Mouse (Mus musculus): ENCODE measurements around the gene Rad9a. TPM values are rescaled to one million over a fixed set of nuclear protein-coding genes. Genes with fewer than 3 reads are reported as not detected.

Rad9a gene
- polyA plus RNA-seq, 1 experiment from 2014 or later = 29.8 TPM

DNA sequence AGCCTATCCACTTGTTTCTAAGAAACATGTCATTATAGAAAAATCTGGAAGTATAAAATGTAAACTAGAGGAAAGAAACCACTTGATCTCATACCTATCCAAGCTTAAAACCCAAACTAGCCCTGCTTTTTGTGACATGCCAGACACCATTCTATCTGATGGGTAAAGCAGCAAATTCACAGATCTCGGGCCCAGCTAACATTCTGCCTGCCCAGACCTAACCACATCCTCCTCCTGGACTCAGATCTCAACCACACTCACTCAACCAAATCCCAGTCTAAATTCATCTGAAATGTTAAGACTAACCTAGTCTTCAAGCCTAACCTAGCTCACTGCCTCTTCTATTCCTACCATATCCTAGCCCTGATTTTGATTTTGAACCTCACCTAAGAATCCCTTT, 17.3 kb upstream of the Rad9a start:
- peak; percentile 39 for DNase-seq (ENCODE audit: low spot score)

DNA sequence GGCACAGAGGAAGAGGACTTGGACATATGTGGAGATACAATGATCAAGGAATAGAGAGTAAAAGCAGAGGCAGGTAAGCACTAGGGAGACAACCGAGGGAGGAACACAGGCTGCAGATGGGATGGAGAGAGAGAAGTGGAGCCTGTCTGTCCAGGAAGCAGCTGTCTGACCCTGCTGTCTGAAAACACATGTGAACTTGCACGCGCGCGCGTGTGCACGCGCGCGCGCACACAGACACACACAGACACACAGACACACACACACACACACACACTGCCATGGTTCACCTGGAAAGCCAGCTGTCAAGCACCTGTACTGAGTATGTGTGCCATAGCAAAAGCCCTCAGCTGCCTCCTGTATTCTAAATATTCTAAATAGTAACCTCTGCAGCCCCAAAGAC, 16.8 kb upstream of the Rad9a start:
- peak; percentile 12 for DNase-seq (ENCODE audit: low spot score)

DNA sequence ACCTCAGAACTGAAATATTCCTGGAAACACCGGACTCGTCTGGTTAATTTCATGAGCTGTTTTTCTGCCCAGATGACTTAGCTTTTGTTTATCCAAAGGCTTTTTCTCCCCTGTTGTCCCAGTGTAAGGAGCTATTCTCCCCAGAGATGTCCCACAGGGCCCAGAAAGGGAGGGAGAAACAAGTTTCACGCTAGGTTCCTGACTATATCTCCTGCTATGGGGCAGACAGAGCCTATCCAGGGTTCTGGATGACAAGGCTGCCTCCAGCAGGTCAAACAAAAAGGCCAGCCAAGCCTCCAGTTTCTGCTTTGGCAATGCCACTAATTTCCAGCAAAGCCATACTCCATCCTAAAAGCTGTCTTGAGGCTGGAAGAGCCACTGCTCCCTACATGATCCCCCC, 16.4 kb upstream of the Rad9a start:
- DNase-seq (ENCODE audit: low spot score) = no peak

DNA sequence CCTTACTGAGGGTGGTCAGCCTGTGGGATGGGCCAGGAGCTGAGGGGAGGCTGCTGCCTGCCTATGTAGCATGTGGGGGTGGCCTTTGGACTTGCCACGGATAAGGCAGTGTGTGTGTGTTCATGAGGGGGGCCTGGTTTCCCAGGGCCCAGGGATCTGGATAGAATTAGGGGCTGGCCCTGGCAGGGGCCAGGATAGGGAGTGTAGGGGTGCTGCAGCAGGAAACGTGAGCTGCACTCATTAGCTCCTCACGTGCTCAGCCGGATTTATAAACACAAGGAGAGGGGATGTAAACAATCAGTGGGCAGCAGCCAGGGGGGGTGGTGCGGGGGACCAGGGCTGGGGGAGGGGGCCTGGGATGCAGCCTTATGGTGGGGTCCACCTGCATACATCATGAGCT, 15.7 kb upstream of the Rad9a start:
- DNase-seq (ENCODE audit: low spot score) = no peak

DNA sequence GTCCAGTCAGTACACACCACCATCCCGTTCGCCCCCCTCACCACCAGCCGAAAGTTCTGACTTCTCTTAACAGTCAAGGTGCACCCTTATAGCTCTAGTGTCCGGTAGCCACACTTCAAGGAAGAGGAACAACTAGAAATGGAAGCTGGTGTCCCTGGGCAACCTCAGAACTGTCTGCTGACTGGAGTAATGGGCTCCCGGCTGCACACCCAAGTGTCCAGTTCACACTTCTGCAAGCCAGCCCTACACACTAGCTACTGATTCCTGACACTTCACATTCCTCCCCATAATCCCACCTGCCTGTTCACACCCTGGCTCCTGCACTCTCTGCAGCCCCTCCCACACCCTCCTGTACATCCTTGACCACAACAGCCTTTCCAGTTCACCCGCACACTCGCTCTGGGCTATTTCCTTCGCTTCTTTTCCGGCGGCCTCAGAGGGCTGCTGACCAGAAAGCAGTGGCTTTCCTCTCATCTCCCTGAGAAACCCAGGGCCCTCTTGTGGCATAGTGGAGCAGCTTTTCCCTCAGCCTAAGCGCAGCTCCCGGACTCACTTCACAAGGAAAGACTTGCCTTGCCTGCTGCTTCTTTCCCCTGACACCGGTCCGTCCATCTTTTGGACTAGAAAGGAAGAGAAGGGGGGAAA, 14.7 kb upstream of the Rad9a start:
- DNase-seq (ENCODE audit: low spot score) = no peak

DNA sequence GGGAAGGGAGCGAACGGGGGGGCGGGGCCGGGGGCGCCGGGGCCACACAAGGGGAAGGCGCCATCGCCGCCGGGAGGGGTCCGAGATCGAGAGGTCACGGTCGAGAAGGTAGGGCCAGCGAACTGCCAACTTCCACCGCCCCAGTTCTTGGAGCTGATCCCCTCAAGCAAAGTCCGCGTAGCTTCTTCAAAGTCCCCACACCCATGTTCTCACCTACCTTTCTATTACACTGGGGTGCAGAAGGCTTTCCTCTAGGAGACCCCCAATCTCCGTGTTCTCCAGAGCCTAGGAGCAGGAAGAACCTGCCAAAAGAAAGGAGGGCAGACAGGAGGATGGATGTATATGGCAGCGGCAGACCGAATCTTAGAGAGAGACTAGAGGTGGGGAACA, 14.0 kb upstream of the Rad9a start:
- DNase-seq (ENCODE audit: low spot score) = no peak

DNA sequence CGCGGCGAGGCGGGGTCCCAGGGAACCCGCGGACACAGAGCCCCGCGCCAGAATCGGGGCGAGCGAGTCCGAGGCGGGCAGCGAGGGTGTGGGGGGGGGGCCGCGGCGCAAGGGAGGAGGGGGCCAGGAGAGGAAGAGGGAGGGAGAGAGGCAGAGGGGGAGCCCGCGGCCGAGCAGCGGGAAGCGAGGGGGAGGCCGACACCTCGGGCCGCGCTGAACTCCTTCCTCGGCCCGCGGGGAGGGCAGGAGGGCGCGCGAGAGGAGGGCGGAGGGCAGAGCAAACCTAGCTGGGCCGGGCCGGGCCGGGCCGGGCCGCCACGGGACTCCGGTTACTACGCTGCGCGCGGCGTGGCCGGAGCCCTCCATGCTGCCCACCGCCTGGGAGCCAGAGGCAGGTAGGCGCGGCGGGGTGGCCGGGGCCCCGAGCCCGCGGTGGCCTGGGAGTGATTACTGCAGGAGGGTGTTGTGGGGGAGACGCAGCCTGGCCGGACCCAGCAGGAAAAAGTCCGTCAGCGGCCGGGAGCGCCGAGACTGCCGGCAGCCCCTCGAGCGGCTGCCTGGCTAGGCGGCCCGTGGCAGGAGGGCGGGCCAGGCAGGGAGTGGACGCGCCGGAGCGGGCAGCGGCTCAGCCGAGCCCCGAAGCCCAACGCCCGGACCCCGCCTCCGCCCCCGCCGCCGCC, 13.4 kb upstream of the Rad9a start:
- peak; percentile 13 for DNase-seq (ENCODE audit: low spot score)

DNA sequence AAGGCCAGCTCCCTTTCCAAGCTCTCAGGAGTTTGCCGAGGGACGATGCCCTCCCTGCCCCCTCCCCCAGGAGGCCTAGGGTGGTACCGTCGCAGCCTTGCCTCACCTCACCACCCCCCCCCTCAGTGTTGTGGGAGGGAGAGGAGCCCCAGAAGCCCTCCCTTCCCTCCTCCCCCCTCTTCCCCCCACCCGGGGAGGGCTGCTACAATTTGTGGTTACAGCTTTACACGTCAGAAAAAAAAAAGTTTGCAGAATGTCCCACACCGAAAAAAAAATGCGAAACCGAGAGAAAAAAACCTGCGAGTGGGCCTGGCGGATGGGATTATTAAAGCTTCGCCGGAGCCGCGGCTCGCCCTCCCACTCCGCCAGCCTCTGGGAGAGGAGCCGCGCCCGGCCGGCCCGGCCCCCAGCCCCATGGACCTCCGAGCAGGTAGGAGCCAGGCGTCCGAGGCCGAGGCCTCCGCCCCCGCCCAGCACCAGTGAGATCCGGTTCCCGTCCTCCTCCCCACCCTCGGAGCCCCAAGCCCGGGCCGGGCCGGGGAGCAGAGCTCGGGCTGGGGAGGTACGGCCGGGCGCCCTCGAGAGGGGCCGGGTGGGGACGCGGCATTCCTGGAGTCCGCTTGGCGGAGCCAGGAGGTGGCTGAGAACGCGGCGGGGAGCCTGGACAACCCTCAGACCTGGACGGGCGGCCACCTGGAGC, 12.8 kb upstream of the Rad9a start, which contains the start of the genes Clcf1 and AC109138.7:
TSS of gene Clcf1 (plus strand) at position 168 of the 700 bp plus-strand sequence.
TSS of gene AC109138.7 (plus strand) at position 287 of the 700 bp plus-strand sequence.
- DNase-seq (ENCODE audit: low spot score) = peak; percentile 58

DNA sequence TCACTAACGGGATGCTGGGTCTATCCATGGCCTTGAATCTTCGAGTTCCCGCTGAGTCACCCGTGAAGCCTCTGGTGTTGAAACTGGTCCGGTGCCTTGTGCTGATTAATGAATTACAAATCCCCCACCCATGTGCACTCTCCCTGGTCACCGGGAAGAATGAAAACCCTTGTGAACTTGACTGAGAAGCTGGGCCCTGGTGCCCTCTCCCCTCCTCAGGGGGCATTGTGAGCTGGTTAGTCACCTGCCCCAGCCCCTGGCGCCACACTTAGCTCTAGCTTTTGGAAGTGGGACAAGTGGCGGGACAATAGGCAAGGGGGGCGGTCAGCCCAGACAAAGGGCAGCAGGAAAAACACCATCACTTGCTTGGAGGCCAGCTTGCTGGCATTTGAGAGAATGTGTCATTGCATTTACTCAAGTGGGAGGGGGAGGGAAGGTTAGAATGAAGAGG, 12.1 kb upstream of the Rad9a start:
- DNase-seq (ENCODE audit: low spot score) = no peak

DNA sequence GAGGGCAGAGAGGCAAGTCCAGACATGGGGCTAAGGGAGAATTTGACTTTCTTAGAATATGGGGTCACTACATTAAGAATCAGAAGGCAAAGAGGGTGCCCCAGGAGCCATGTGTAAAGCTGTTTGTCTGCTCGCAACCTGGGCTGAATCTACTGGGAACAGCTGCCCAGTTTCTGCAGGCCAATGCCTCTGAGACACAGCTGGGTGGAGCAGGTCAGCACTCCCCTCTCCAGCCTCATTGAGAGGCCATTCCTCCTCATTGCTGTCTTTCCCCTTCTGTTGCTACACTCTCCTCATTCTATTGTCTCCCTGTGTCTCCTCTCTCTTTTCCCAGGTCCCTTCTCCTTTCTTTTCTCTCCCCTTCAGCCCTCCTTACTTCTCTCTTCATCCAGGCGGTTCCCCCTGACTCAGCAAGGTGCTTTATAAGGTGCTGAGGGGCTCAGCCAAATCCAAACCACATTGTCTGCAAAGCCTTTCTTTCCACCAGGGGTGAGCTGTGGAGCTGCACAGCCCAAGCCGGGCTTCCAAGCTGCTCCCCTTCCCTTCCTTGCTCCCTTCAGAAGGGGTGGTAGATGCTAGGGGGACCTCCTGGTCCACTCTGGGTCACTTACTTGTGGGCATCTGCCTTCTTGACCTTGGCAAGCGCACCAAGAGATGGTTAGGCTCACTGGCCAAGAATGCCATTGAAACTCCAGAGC, 10.6 kb upstream of the Rad9a start:
- no peak for DNase-seq (ENCODE audit: low spot score)

DNA sequence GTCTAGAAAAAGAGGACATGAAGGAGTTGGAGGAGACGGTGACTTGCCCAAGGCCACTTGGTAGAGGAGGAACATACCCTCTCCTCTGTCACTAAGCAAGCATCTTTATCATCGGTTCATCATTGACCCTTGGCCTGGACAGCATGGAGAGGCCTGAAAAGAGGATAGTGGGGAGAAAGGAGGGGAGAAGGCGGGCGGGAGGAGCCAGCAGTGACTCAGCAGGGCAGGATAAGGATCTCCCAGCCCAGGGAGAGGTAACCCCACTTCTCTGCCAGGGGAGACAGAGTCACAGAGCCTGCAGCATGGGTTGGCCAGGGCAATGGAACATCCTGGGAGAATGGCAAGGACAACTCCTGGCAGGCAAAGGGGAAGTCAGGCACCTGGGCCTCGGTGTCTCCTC, 7.1 kb upstream of the Rad9a start:
- no peak for DNase-seq (ENCODE audit: low spot score)

DNA sequence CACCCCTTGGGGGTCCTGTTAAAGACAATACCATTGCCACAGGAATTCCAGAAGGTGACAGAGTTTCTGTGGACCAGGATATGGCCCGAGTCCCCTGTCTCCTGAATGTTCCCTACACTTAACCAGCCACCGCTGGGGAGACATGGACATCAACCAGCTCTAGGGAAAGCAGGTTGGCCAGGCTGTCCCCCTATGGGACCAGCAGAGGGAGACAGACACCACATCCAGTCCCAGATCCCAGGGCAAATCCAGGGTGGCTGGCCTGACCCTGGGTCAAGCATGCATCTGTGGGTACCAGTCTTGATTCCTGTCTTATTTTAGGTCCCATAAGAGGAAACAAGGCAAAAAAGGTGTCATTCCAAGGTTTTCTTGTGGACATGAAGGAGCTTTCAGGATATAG, 5.5 kb upstream of the Rad9a start:
- DNase-seq (ENCODE audit: low spot score) = peak; percentile 62

DNA sequence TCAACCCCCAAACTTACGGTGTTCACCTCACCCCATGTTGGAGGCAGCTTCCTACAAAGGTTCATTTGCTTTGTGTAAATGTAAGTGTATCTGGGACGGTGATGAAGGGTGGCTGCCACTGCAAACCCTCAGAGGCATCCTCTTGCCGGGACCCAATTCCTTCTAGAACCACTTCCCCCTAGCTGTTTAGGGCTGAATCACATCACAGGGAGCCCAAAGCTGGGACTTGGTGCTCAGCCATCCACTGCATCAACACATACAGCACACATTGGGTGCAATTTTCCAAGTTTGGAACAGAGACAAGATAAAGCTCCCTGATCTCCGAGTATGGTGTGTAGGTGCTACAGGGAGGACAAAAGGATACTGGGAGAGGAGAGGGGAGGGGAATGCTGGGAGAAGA, 3.4 kb upstream of the Rad9a start:
- no peak for DNase-seq (ENCODE audit: low spot score)

DNA sequence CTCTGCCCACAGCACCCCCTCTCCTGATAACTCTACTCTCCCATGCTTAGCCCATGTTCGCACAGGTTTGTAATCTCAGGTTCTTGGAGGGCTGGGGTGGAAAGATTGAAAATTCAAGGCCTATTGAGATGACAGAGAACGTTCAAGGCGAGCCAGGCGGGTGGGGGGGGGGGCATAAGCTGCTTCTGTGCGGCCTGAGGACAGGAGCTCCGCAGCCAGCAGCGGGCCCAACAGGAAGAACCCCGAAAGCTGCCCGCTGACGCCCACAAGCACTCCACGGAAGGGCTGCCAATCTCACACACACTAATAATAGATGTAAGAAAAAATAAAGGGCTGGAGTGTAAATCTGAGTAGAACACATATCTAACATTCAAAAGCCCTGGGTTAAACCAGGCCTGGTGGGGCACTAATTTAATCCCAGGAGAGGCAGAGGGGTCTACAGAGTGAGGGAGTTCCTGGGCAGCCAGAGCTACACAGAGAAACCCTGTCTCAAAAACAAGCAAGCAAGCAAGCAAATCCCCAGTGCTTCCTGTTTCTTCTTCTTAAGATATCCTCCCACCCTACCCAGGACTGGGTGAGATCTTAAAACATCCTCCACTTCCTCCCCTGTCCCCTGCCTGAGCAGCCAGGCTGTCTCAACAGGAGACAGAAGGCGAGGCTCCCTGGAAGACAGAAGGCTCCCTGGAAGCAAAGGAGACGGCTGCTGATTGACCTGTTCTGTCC, 2.3 kb upstream of the Rad9a start:
- peak; percentile 66 for DNase-seq (ENCODE audit: low spot score)

DNA sequence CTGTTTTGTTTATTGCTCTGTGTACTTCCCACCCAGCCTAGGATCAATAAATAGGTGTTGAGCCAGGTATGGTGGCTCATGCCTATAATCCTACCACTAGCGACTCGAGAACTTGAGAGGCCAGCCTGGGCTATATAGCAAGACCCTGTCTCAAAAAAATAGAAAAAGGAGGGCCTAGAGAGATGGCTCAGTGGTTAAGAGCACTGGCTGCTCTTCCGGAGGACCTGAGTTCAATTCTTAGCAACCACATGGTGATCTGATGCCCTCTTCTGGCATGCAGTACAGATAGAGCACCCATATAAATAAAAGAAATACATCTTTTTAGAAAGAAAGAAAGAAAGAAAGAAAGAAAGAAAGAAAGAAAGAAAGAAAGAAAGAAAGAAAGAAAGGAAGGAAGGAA, 1.7 kb upstream of the Rad9a start:
- DNase-seq (ENCODE audit: low spot score) = peak; percentile 39

DNA sequence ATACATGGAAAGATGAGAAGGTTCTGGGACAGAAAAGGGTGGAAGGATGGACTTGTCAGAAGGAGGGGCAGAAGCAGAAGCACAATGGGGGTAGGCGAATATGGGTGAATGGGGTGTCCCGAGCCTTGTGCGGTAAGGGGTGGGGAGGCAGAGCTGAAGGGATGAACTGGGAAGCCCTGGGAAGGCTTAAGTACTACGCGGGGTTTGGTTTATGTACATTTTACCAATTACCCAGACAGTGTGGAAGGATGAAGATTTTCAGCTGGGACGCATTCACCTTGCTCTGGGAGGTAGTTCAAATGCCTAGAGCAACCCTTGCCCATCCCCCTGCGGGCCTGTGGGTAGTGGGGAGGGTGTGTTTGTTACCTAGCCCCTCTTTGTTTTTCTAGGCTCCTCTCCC, 687 bp upstream of the Rad9a start:
- no peak for DNase-seq (ENCODE audit: low spot score)

DNA sequence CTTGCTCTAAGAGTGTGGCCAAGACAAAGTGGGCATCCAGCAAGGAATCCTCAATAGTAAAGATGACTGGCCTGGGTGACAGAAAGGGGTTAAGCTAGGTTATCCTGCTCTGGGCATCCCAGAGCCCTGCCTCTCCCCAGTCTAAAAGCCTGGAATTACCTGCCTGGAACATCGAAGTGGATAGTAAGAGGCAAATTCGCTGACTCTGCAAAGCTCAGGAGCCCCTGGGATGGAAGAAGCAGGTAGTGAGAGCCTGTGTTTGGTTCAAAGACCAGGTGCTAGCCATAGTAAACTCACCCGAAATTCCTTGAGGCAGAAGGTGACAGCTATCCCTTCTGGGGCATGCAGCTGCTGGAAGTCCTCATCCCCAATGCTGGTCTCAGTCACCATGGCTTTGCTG, 4.3 kb downstream of the Rad9a start:
- no peak for DNase-seq (ENCODE audit: low spot score)

DNA sequence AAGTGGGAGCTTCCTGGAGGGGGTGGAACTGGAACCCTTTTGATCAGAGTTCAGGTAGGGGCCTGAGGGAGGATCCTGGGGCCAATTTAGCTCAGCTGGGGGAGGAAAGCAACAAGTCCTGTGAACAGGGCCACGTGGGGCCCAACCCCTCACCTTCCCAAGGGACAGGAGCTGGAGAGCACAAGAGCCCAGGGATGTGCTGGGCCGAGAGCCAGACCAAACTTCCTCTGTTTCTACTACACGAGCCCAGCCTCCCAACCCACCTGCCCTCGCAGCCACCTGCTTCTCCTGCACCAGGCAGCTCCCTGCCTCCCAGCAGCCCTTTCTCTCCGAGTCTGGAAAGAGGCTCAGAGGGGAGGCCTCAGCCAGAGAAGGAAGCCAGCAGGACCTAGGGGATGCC, 4.9 kb downstream of the Rad9a start:
- DNase-seq (ENCODE audit: low spot score) = no peak

DNA sequence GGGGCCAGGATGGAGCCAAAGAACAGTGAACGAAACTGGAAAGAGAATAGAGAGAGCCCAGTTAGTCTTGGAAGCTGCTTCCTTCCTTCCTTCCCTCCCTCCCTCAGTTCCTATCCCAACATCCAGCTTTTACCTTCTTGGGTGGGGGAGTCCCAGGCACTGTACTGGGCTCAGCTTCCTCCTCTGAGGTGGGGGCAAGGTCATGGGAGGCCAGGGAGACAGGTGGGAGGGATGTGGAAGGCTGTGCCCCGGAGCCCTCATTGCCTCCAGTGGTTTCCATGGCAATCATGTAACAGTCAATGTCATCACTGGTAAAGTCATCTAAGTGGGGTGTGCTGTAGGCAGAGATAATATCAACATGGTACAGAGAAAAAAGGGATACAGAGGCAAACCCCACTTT, 5.4 kb downstream of the Rad9a start:
- no peak for DNase-seq (ENCODE audit: low spot score)

DNA sequence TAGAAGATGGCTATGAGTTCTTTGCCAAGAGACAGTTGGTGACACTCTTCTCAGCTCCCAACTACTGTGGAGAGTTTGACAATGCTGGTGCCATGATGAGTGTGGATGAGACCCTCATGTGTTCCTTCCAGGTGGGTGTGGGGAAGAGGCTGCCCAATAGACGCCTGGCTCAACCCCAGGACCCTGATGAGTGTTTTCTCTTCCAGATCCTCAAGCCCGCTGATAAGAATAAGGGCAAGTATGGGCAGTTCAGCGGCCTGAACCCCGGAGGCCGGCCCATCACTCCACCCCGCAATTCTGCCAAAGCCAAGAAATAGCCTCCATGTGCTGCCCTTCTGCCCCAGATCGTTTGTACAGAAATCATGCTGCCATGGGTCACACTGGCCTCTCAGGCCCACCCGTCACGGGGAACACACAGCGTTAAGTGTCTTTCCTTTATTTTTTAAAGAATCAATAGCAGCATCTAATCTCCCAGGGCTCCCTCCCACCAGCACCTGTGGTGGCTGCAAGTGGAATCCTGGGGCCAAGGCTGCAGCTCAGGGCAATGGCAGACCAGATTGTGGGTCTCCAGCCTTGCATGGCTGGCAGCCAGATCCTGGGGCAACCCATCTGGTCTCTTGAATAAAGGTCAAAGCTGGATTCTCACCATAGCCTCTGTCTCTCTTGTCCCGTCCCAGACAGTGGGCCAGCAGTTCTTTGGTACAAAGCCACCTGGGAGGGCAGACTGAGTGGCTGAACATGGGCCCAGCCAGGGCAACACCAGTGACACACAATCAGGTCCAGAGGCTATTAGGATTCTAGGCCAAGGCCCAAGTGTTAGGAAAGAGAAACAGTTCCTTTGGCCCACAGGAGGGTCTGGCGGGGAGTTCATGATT, 6.4 kb downstream of the Rad9a start:
- no peak for DNase-seq (ENCODE audit: low spot score)

Data from thymus, postnatal 0 days (tissue).